Mouse (Mus musculus) kidney, adult 2 months (tissue): ENCODE data around the gene Abr. TPM values are rescaled to one million over a fixed set of nuclear protein-coding genes. Genes with fewer than 3 reads are reported as not detected.

Experiments used
- DNase-seq: peaks from one replicate; pipeline ENCODE4 v3.0.0; 2021
- H3K27ac ChIP-seq: fragments of 200-500 bp; 2 replicates; pipeline ENCODE4 v1.5.1; 2012; ENCODE audit warnings: low read depth, low read length, control low read depth, inconsistent platforms; ENCODE audit not compliant: insufficient read depth
- H3K27me3 ChIP-seq: fragments of 200-500 bp; replicated peaks from 2 replicates; pipeline ENCODE4 v1.6.1; 2012; ENCODE audit warnings: mild to moderate bottlenecking, moderate library complexity, low read length, inconsistent platforms; ENCODE audit not compliant: control insufficient read depth, insufficient read depth
- H3K36me3 ChIP-seq: fragments of 200-500 bp; 2 replicates; pipeline ENCODE4 v1.6.1; 2012; ENCODE audit warnings: mild to moderate bottlenecking, moderate library complexity, low read length, inconsistent platforms; ENCODE audit not compliant: control insufficient read depth, insufficient read depth
- H3K4me1 ChIP-seq: fragments of 200-500 bp; 2 replicates; pipeline ENCODE4 v1.6.1; 2011; ENCODE audit warnings: low read length; ENCODE audit not compliant: control insufficient read depth, insufficient read depth
- H3K4me3 ChIP-seq: fragments of 200-500 bp; 2 replicates; pipeline ENCODE4 v1.5.1; 2011; ENCODE audit warnings: mild to moderate bottlenecking, low read depth, low read length, control low read depth; ENCODE audit not compliant: insufficient read depth
- CTCF ChIP-seq: fragments of 200-500 bp; conservative IDR thresholded peaks from 2 replicates; pipeline ENCODE4 v1.5.1; 2011; ENCODE audit warnings: low read depth, mild to moderate bottlenecking, control low read depth, low read length, moderate library complexity, mixed read lengths; ENCODE audit not compliant: insufficient read depth, insufficient read length
- POLR2A ChIP-seq: fragments of 200-500 bp; IDR thresholded peaks from one replicate; pipeline ENCODE4 v1.6.1; 2011; ENCODE audit warnings: low read depth, low read length, control low read depth
- WGBS: fragments of 180-500 bp; shearing (Covaris S2); methylation state at CpG from one replicate; pipeline ENCODE4 v1.1.7; 2018; 5-methylcytosine and 5-hydroxymethylcytosine counted together
- polyA plus RNA-seq: library from polyadenylated mRNA; depleted of rRNA; stranded (reverse); fragments of >200 nt; gene quantifications from 2 replicates; pipeline ENCODE4 v1.2.3, GENCODE M21; 2012

Gene Abr
- polyA plus RNA-seq, 1 experiment, result 33.2 TPM

DNA sequence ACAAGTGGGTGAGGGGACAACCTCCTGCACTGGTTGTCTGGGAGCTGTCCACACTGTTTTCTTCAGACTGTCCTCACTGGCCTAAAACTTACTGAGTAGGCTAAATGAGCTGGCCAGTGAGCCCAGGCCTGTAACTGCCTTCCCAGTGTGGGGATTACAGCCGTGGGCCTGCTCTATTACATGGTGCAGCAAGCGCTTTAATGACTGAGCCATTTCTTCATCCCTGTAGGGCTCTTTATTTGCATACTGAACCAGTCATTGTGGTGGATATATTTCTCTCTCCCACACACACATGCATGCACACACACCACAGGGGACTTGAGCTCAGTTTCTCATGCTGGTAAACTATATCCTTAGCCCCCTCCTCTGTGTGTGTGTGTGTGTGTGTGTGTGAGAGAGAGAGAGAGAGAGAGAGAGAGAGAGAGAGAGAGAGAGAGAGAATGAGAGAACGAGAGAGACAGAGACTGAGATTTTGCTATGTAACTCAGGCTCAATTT, 30.8 kb upstream of the Abr start:
- Histone ChIP-seq H3K36me3 (no peaks in the 10 kb centered on the region), H3K4me1 (no peaks in the 10 kb centered on the region; the same call in 1 of the 2 replicates), H3K27me3 (no peaks in the 10 kb centered on the region), H3K27ac (no peak overlapping the region), H3K4me3 (no peak overlapping the region)
- DNase-seq, result no peak
- TF ChIP-seq CTCF (no peak), POLR2A (no peak)
- WGBS, result 55% methylated on average over 3 of the region's 3 CpGs

DNA sequence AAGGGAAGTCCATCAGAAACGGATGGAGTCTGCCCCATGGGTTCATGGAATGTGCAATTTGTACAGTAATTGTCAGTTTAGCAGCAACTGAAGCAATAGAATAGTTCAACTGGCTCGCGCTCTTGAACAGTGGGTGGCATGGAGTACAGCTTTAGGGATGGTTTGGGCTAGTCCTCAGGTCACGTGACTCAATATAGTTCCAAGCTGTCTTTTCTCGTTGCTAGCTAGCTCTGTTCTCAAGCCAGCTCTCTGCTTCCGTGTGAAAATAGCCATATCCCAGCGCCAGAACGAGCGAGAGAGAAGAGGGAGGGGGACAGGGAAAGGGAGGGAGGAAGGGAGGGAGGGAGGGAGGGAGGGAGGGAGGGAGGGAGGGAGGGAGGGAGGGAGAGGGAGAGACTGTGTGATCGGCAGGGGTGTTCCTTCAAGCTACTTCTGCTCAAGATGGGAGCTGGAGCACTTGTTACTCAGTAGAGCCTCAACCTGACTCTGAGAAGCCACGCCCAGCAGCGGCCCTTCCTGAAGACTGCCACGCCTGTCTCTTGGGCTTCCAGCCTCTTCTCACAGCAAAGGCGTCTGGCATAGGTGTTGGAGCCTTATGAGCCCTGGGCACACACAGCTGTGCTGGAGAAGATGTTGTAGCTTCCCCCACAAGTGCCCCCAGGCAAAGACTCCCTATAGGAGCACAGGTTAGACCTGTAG, 28.9 kb upstream of the Abr start:
- Histone ChIP-seq H3K27me3 (no peaks in the 10 kb centered on the region), H3K36me3 (no peaks in the 10 kb centered on the region), H3K4me1 (no peaks in the 10 kb centered on the region; the same call in 1 of the 2 replicates), H3K4me3 (no peak overlapping the region), H3K27ac (no peak overlapping the region)
- WGBS, result 56% methylated on average over 14 of the region's 14 CpGs
- no peak for TF ChIP-seq POLR2A
- TF ChIP-seq CTCF, result no peak
- DNase-seq, result no peak

GRCm38 (mm10) chr11:76647500-76647899, 25.4 kb upstream of the Abr start:
- peak; percentile 80 for TF ChIP-seq CTCF
- no peak for TF ChIP-seq POLR2A
- H3K27ac ChIP-seq, result no peak overlapping the region
- H3K4me3 ChIP-seq, result no peak overlapping the region
- DNase-seq, result peak; percentile 76
- no peaks in the 10 kb centered on the region for H3K27me3 ChIP-seq
- H3K4me1 ChIP-seq, result no peaks in the 10 kb centered on the region; the same call in 1 of the 2 replicates
- no peaks in the 10 kb centered on the region for H3K36me3 ChIP-seq
- WGBS, result 4% methylated on average over 9 of the region's 9 CpGs

DNA sequence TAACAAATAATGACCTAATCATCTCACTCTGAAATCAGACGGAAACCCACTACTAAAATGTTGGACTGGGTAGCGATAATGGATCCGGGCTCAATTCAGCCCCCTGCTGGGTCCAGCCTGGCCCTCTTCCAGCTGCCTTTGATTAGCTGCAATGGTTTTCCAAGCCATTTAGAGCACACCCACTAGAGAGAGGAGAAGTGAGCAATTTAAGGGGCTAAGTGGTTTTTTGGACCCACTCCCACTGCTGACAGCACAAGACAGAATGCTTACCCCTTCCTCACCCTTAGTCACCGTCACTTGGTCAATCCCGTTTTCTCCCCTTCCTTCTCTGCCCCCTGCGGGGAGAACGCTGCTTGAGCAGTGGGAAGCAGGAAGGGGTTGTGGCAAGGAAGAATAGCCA, 24.9 kb upstream of the Abr start:
- no peaks in the 10 kb centered on the region for H3K36me3 ChIP-seq
- 17% methylated on average over 7 of the region's 7 CpGs for WGBS
- H3K27me3 ChIP-seq, result no peaks in the 10 kb centered on the region
- no peaks in the 10 kb centered on the region; the same call in 1 of the 2 replicates for H3K4me1 ChIP-seq
- no peak overlapping the region for H3K27ac ChIP-seq
- TF ChIP-seq POLR2A (no peak), CTCF (no peak)
- no peak for DNase-seq
- H3K4me3 ChIP-seq, result no peak overlapping the region

DNA sequence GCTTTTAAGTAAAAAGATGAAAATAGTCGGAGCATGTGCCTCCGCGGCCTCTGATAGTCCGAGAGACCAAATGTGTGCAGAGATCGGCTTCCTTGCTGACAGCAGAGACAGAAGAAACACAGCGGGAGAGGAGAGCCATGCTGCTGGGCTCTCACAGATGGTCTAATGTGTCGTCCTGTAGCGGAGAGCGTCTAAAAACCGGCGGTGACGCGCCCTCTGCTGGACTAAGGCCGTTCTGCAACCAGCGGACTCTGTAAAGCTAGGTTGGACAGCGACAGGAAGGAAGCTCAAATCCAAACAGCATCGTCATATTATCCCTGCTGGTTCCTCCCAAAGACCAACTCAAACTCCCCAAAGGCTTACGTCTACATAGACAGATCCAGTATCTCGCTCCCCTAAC, 23.8 kb upstream of the Abr start:
- TF ChIP-seq CTCF, result peak; percentile 93
- no peak for TF ChIP-seq POLR2A
- H3K36me3 ChIP-seq, result no peaks in the 10 kb centered on the region
- H3K27ac ChIP-seq, result no peak overlapping the region
- WGBS, result under 1% methylated on average over 19 of the region's 19 CpGs
- no peak overlapping the region for H3K4me3 ChIP-seq
- H3K27me3 ChIP-seq, result no peaks in the 10 kb centered on the region
- DNase-seq, result peak; percentile 87
- H3K4me1 ChIP-seq, result no peaks in the 10 kb centered on the region; the same call in 1 of the 2 replicates

GRCm38 (mm10) chr11:76645036-76645435, 22.9 kb upstream of the Abr start:
- no peak for DNase-seq
- TF ChIP-seq POLR2A (no peak), CTCF (no peak)
- Histone ChIP-seq H3K4me1 (no peaks in the 10 kb centered on the region; the same call in 1 of the 2 replicates), H3K4me3 (no peak overlapping the region), H3K27ac (no peak overlapping the region), H3K36me3 (no peaks in the 10 kb centered on the region), H3K27me3 (no peaks in the 10 kb centered on the region)
- WGBS, result 48% methylated on average over 9 of the region's 9 CpGs

DNA sequence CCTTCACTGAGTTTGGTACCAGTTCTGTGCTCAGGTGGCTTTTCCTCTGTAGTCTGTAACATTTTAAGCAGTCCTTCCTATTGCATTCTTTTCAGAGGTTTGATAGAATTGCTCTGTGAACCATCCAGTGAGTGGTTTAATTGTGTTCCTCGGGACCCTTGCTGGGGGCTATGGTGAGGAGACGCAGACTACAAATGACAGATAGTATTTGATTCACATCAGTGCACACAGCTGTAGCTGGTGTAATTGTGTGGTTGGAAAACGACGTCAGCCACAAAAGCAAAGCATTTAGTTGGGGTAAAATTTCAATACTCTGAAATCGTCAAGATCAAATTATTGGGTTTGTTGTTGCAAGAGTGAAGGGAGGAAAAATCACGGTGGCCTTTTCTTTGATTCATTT, 22.1 kb upstream of the Abr start:
- no peak overlapping the region for H3K27ac ChIP-seq
- TF ChIP-seq POLR2A, result no peak
- TF ChIP-seq CTCF, result no peak

GRCm38 (mm10) chr11:76640231-76640630, 18.1 kb upstream of the Abr start:
- no peaks in the 10 kb centered on the region for H3K36me3 ChIP-seq
- TF ChIP-seq POLR2A (no peak), CTCF (no peak)
- H3K27ac ChIP-seq, result no peak overlapping the region
- no peak for DNase-seq
- no peaks in the 10 kb centered on the region for H3K27me3 ChIP-seq
- no peaks in the 10 kb centered on the region for H3K4me1 ChIP-seq
- WGBS, result 75% methylated on average over 4 of the region's 4 CpGs
- H3K4me3 ChIP-seq, result no peak overlapping the region

More for the DNA sequence above, 22.1 kb upstream of the Abr start:
- Histone ChIP-seq H3K4me1 (no peaks in the 10 kb centered on the region; the same call in 1 of the 2 replicates), H3K27me3 (no peaks in the 10 kb centered on the region), H3K36me3 (no peaks in the 10 kb centered on the region), H3K4me3 (no peak overlapping the region)
- WGBS, result 59% methylated on average over 6 of the region's 6 CpGs
- no peak for DNase-seq
